Mouse (Mus musculus): ENCODE results near the gene Slamf1. TPM values are rescaled to one million over a fixed set of nuclear protein-coding genes. Genes with fewer than 3 reads are reported as not detected.

Gene Slamf1
- polyA plus RNA-seq, 1 experiment = 4.5 TPM

GRCm38 (mm10) chr1:171772121-171772735, 5.3 kb downstream of the Slamf1 start:
- TF ChIP-seq CTCF (IDR thresholded peaks at IDR 0.05; ENCODE audit: extremely low read depth, insufficient read depth, insufficient read length, insufficient replicate concordance) = no peak
- no peak for TF ChIP-seq POLR2A (IDR thresholded peaks at IDR 0.05; ENCODE audit: low read depth, low read length)
- 69% methylated on average over 8 of the region's 8 CpGs for WGBS
- H3K4me3 ChIP-seq (ENCODE audit: extremely low read depth, insufficient read depth, insufficient read length) = no peak overlapping the region
- H3K36me3 ChIP-seq (ENCODE audit: control insufficient read depth, insufficient read depth, low read length) = peaks cover 12% of the 10 kb centered on the region
- H3K27me3 ChIP-seq (ENCODE audit: control insufficient read depth, insufficient read depth, low read length) = no peaks in the 10 kb centered on the region
- DNase-seq (ENCODE audit: low read depth in 1 of 2, low spot score in 2 of 2) = no peak
- no peak overlapping the region for H3K27ac ChIP-seq (ENCODE audit: insufficient read depth, low read length)
- peaks cover 4% of the 10 kb centered on the region for H3K4me1 ChIP-seq (ENCODE audit: control insufficient read depth, insufficient read depth, insufficient read length)

- peaks cover 4% of the 10 kb centered on the region for H3K4me1 ChIP-seq (ENCODE audit: control insufficient read depth, insufficient read depth, insufficient read length)
- no peak overlapping the region for H3K4me3 ChIP-seq (ENCODE audit: extremely low read depth, insufficient read depth, insufficient read length)
- TF ChIP-seq POLR2A (IDR thresholded peaks at IDR 0.05; ENCODE audit: low read depth, low read length) (no peak), CTCF (IDR thresholded peaks at IDR 0.05; ENCODE audit: extremely low read depth, insufficient read depth, insufficient read length, insufficient replicate concordance) (no peak)
- no peak overlapping the region for H3K27ac ChIP-seq (ENCODE audit: insufficient read depth, low read length)
- DNase-seq (ENCODE audit: low read depth in 1 of 2, low spot score in 2 of 2) = no peak
- no peaks in the 10 kb centered on the region for H3K27me3 ChIP-seq (ENCODE audit: control insufficient read depth, insufficient read depth, low read length)
- 69% methylated on average over 10 of the region's 10 CpGs for WGBS
- H3K36me3 ChIP-seq (ENCODE audit: control insufficient read depth, insufficient read depth, low read length) = peaks cover 16% of the 10 kb centered on the region
Observed at GRCm38 (mm10) chr1:171773232-171773989, 6.5 kb downstream of the Slamf1 start.

- DNase-seq (ENCODE audit: low read depth in 1 of 2, low spot score in 2 of 2) = no peak
- Histone ChIP-seq H3K36me3 (ENCODE audit: control insufficient read depth, insufficient read depth, low read length) (peaks cover 16% of the 10 kb centered on the region), H3K27ac (ENCODE audit: insufficient read depth, low read length) (no peak overlapping the region), H3K4me1 (ENCODE audit: control insufficient read depth, insufficient read depth, insufficient read length) (peaks cover 3% of the 10 kb centered on the region), H3K27me3 (ENCODE audit: control insufficient read depth, insufficient read depth, low read length) (no peaks in the 10 kb centered on the region), H3K4me3 (ENCODE audit: extremely low read depth, insufficient read depth, insufficient read length) (no peak overlapping the region)
- TF ChIP-seq POLR2A (IDR thresholded peaks at IDR 0.05; ENCODE audit: low read depth, low read length) (no peak), CTCF (IDR thresholded peaks at IDR 0.05; ENCODE audit: extremely low read depth, insufficient read depth, insufficient read length, insufficient replicate concordance) (no peak)
- 73% methylated on average over 5 of the region's 5 CpGs for WGBS
Observed at GRCm38 (mm10) chr1:171774266-171774665, 7.3 kb downstream of the Slamf1 start.

- DNase-seq (ENCODE audit: low read depth in 1 of 2, low spot score in 2 of 2) = no peak
- H3K27me3 ChIP-seq (ENCODE audit: control insufficient read depth, insufficient read depth, low read length) = no peaks in the 10 kb centered on the region
- no peak overlapping the region for H3K4me3 ChIP-seq (ENCODE audit: extremely low read depth, insufficient read depth, insufficient read length)
- H3K27ac ChIP-seq (ENCODE audit: insufficient read depth, low read length) = no peak overlapping the region
- peaks cover 16% of the 10 kb centered on the region for H3K36me3 ChIP-seq (ENCODE audit: control insufficient read depth, insufficient read depth, low read length)
- TF ChIP-seq CTCF (IDR thresholded peaks at IDR 0.05; ENCODE audit: extremely low read depth, insufficient read depth, insufficient read length, insufficient replicate concordance) = no peak
- TF ChIP-seq POLR2A (IDR thresholded peaks at IDR 0.05; ENCODE audit: low read depth, low read length) = no peak
- 91% methylated on average over 11 of the region's 11 CpGs for WGBS
- peaks cover 3% of the 10 kb centered on the region; the same call in 1 of the 2 replicates for H3K4me1 ChIP-seq (ENCODE audit: control insufficient read depth, insufficient read depth, insufficient read length)
Observed at GRCm38 (mm10) chr1:171774678-171775077, 7.8 kb downstream of the Slamf1 start.

- no peaks in the 10 kb centered on the region for H3K4me1 ChIP-seq (ENCODE audit: control insufficient read depth, insufficient read depth, insufficient read length)
- H3K27ac ChIP-seq (ENCODE audit: insufficient read depth, low read length) = no peak overlapping the region
- no peak for TF ChIP-seq POLR2A (IDR thresholded peaks at IDR 0.05; ENCODE audit: low read depth, low read length)
- TF ChIP-seq CTCF (IDR thresholded peaks at IDR 0.05; ENCODE audit: extremely low read depth, insufficient read depth, insufficient read length, insufficient replicate concordance) = no peak
- H3K36me3 ChIP-seq (ENCODE audit: control insufficient read depth, insufficient read depth, low read length) = peaks cover 18% of the 10 kb centered on the region
- no peaks in the 10 kb centered on the region for H3K27me3 ChIP-seq (ENCODE audit: control insufficient read depth, insufficient read depth, low read length)
- 89% methylated on average over 4 of the region's 4 CpGs for WGBS
- no peak overlapping the region for H3K4me3 ChIP-seq (ENCODE audit: extremely low read depth, insufficient read depth, insufficient read length)
- no peak for DNase-seq (ENCODE audit: low read depth in 1 of 2, low spot score in 2 of 2)
Observed at GRCm38 (mm10) chr1:171775781-171776180, 8.9 kb downstream of the Slamf1 start.

GRCm38 (mm10) chr1:171777026-171777425, 10.1 kb downstream of the Slamf1 start:
- Histone ChIP-seq H3K36me3 (ENCODE audit: control insufficient read depth, insufficient read depth, low read length) (peaks cover 21% of the 10 kb centered on the region), H3K4me3 (ENCODE audit: extremely low read depth, insufficient read depth, insufficient read length) (no peak overlapping the region), H3K27ac (ENCODE audit: insufficient read depth, low read length) (no peak overlapping the region), H3K4me1 (ENCODE audit: control insufficient read depth, insufficient read depth, insufficient read length) (peaks cover 4% of the 10 kb centered on the region; the same call in 1 of the 2 replicates), H3K27me3 (ENCODE audit: control insufficient read depth, insufficient read depth, low read length) (no peaks in the 10 kb centered on the region)
- WGBS = 83% methylated on average over 7 of the region's 7 CpGs
- TF ChIP-seq CTCF (IDR thresholded peaks at IDR 0.05; ENCODE audit: extremely low read depth, insufficient read depth, insufficient read length, insufficient replicate concordance) = no peak
- TF ChIP-seq POLR2A (IDR thresholded peaks at IDR 0.05; ENCODE audit: low read depth, low read length) = no peak
- DNase-seq (ENCODE audit: low read depth in 1 of 2, low spot score in 2 of 2) = no peak

Measured in spleen, adult 2 months (tissue).